In genomic region chr12:21784403-21784802, GRCm38 (mm10) we compare ENCODE assay signal across 8 mouse cellular contexts.
DNase-seq lines count a peak whose midpoint lies in the region; ATAC-seq lines count a peak whose summit lies in the region.
"Not testable (repeated sequence)": the region's sequence is repeated elsewhere in the genome, so short reads cannot be mapped to it uniquely, and the experiment has no call there.

No protein-coding gene starts in this region.

- H3K27me3 ChIP-seq in forebrain, embryonic 11.5 days (ENCODE audit: control insufficient read depth, insufficient read depth, low read length); heart, embryonic 14.5 days (ENCODE audit: control insufficient read depth, insufficient read depth, low read length); intestine, embryonic 16.5 days (replicated peaks; ENCODE audit: control insufficient read depth, insufficient read depth, low read length); limb, embryonic 12.5 days: not testable (repeated sequence)

- H3K4me3 ChIP-seq in forebrain, embryonic 11.5 days (ENCODE audit: low read depth, low read length) = peak overlapping the region; percentile 29
- peak overlapping the region; percentile 45 to 55 for H3K4me3 ChIP-seq in heart, embryonic 14.5 days (ENCODE audit: control insufficient read depth in 1 of 2, insufficient read depth in 1 of 2, low read depth in 1 of 2, low read length in 2 of 2)
- H3K4me3 ChIP-seq in intestine, embryonic 16.5 days (ENCODE audit: low read length) = peak overlapping the region; percentile 49
- H3K4me3 ChIP-seq in limb, embryonic 12.5 days (replicated peaks) = peak overlapping the region; percentile 46

- not testable (repeated sequence) for H3K4me1 ChIP-seq in forebrain, embryonic 11.5 days (replicated peaks; ENCODE audit: control insufficient read depth, insufficient read depth, low read length); heart, embryonic 14.5 days (ENCODE audit: control insufficient read depth in 2 of 2, insufficient read depth in 2 of 2, low read length in 2 of 2); intestine, embryonic 16.5 days (ENCODE audit: control insufficient read depth, insufficient read depth, low read length); limb, embryonic 12.5 days (replicated peaks)

- not testable (repeated sequence) for H3K9me3 ChIP-seq in forebrain, embryonic 11.5 days (ENCODE audit: control insufficient read depth, low read length); heart, embryonic 14.5 days (ENCODE audit: control insufficient read depth, low read length); intestine, embryonic 16.5 days (ENCODE audit: control insufficient read depth, low read length); limb, embryonic 12.5 days

- H3K27ac ChIP-seq in forebrain, embryonic 11.5 days (ENCODE audit: low read depth, low read length); heart, embryonic 14.5 days (replicated peaks in 1 of 2; ENCODE audit: control insufficient read depth in 1 of 2, insufficient read depth in 1 of 2, low read depth in 2 of 2, low read length in 2 of 2); intestine, embryonic 16.5 days (ENCODE audit: low read length); limb, embryonic 12.5 days: not testable (repeated sequence)

- H3K9ac ChIP-seq in forebrain, embryonic 11.5 days (ENCODE audit: low read length) = not testable (repeated sequence)
- H3K9ac ChIP-seq in heart, embryonic 14.5 days (ENCODE audit: low read length) = 0 out of 2 replicates have a peak overlapping the region, but pooled peaks have one; percentile 41
- peak overlapping the region; percentile 60 for H3K9ac ChIP-seq in intestine, embryonic 16.5 days (ENCODE audit: low read depth, low read length)
- peak overlapping the region; percentile 54 for H3K9ac ChIP-seq in limb, embryonic 12.5 days (replicated peaks)

- ATAC-seq in forebrain, embryonic 11.5 days (replicated peaks; ENCODE audit: low FRiP score) = peak; percentile 78
- not testable (repeated sequence) for ATAC-seq in heart, embryonic 14.5 days (ENCODE audit: insufficient number of reproducible peaks, insufficient read depth, low FRiP score, low read depth)
- peak; percentile 98 for ATAC-seq in intestine, embryonic 16.5 days
- ATAC-seq in limb, embryonic 12.5 days (ENCODE audit: insufficient number of reproducible peaks, insufficient read depth, low FRiP score, low TSS enrichment, low read depth) = peak; percentile 85

- H3K4me2 ChIP-seq in forebrain, embryonic 11.5 days (ENCODE audit: low read depth, low read length, severe bottlenecking) = peak overlapping the region; percentile 35
- peak overlapping the region; percentile 62 for H3K4me2 ChIP-seq in heart, embryonic 14.5 days (ENCODE audit: low read length)
- peak overlapping the region; percentile 49 for H3K4me2 ChIP-seq in intestine, embryonic 16.5 days (ENCODE audit: low read depth, low read length)
- peak overlapping the region; percentile 55 for H3K4me2 ChIP-seq in limb, embryonic 12.5 days

- 1% methylated on average over 30 of the region's 39 CpGs for WGBS in forebrain, embryonic 11.5 days
- under 1% methylated on average over 36 of the region's 39 CpGs for WGBS in heart, embryonic 14.5 days
- 3% methylated on average over 23 of the region's 39 CpGs for WGBS in intestine, embryonic 16.5 days
- WGBS in limb, embryonic 12.5 days = 2% methylated on average over 29 of the region's 39 CpGs

- DNase-seq in adrenal gland, postnatal 14 days = peak; percentile 79
- DNase-seq in forebrain, embryonic 11.5 days (ENCODE audit: low spot score) = peak; percentile 70
- peak; percentile 60 for DNase-seq in lung, postnatal 10 days
- peak; percentile 11 for DNase-seq in ovary, postnatal 14 days (ENCODE audit: low spot score)
- peak; percentile 35 to 59 for DNase-seq in urinary bladder, adult 18-20 months (ENCODE audit: low spot score in 2 of 2)

- H3K36me3 ChIP-seq in forebrain, embryonic 11.5 days (ENCODE audit: control insufficient read depth, insufficient read depth, low read length); heart, embryonic 14.5 days (ENCODE audit: control insufficient read depth, insufficient read depth, low read length); intestine, embryonic 16.5 days (ENCODE audit: control insufficient read depth, insufficient read depth, low read length); limb, embryonic 12.5 days: not testable (repeated sequence)

Comparison
In these comparisons a context has a peak if more than half of its experiments do, and no peak if none do; other contexts are left out.
1. DNase-seq: peak in every context shown above with its lines; median percentile 79 in adrenal gland, postnatal 14 days; 70 in forebrain, embryonic 11.5 days; 60 in lung, postnatal 10 days; 47 in urinary bladder, adult 18-20 months; 11 in ovary, postnatal 14 days.